Mouse (Mus musculus): Measurements from ENCODE around the gene Col3a1.
A peak's percentile ranks its signal among the peaks of the same experiment; 100 is the strongest.

Col3a1 gene

DNA sequence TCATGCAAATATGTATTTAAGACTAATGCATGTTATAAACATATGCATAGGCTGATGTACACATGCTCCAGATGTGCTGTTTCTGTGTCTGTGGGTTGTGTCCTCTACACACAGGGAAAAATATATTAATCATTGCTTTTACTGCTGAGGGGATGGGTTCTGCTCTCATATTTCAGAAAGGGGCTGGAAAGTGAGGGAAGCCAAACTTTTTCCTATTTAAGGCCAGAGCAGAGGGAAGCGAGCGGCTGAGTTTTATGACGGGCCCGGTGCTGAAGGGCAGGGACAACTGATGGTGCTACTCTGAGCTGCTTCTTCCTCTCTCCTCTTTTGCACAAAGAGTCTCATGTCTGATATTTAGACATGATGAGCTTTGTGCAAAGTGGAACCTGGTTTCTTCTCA lies at the start of gene Col3a1:
Col3a1 (plus strand) TSS at position 151 of the 400 bp plus-strand sequence.
- DNase-seq (ENCODE audit: low spot score in 2 of 2): no peak

GRCm38 (mm10) chr1:45269421-45269820 lies 41.9 kb upstream of the Col3a1 start:
- no peak for DNase-seq (ENCODE audit: low spot score in 2 of 2)

GRCm38 (mm10) chr1:45276006-45276539 lies 35.3 kb upstream of the Col3a1 start:
- DNase-seq (ENCODE audit: low spot score in 2 of 2): no peak

DNA sequence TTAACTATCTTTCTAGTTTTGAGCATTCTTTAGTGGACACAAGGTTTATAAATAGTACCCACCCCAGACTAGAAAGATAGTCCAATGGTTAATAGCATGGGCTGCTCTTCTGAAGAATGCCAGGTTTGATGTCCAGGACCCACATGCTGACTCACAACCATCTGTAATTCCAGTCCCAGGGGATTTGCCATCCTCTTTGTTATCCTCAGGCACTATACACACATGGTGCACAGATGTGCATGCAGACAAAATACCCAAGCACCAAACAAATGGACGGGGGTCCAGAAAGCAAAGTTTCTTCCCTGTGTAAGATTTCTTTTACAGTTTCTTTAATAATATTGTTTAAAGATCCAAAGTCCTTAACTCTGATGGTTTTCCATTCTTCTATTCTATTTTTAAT lies 23.4 kb upstream of the Col3a1 start:
- DNase-seq (ENCODE audit: low spot score in 2 of 2): no peak

- no peak for DNase-seq (ENCODE audit: low spot score in 2 of 2)
These were observed 21.3 kb upstream of the Col3a1 start for GRCm38 (mm10) chr1:45290037-45290436.

GRCm38 (mm10) chr1:45299394-45300119 lies 11.8 kb upstream of the Col3a1 start:
- no peak for DNase-seq (ENCODE audit: low spot score in 2 of 2)

DNA sequence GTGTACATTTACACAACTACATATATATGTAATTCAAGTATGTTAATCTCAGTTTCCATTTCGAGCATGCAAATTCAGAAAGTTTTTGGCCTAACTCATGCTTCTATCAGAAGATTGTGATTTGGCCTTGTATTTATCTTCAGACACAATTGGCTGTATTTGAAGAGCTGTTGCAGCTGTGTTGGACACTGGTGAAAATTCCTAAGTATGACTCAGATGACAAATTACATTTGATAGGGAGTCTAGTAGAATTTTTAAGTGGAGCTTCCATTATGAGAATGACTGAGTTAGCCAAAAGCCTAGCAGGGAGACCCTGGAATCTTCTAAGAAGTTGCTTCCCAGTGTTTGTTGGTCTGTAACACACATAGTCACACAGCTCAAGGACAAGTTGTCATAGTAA lies 7.1 kb upstream of the Col3a1 start:
- DNase-seq (ENCODE audit: low spot score in 2 of 2): no peak

- DNase-seq (ENCODE audit: low spot score in 2 of 2): no peak
These were observed 2.3 kb upstream of the Col3a1 start for GRCm38 (mm10) chr1:45309015-45309414.

DNA sequence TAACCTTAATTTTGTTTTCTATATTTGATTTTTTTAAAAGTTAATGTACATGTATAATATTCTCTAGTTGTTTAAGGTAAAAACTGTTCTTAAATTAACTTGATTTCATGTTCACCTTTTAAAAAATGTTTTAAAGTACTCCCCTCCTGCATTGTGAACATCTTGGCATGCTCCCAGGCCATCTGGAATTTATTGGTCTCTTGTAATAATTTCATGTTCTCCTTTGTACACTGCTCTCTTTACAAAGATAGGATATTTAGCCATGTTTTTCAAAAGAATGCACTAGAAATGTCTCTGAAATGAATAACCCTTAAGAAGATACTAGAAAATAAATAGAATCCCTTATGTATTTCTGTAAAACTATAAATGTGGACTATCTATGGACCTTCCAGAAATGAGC lies 624 bp downstream of the Col3a1 start:
- no peak for DNase-seq (ENCODE audit: low spot score in 2 of 2)

DNA sequence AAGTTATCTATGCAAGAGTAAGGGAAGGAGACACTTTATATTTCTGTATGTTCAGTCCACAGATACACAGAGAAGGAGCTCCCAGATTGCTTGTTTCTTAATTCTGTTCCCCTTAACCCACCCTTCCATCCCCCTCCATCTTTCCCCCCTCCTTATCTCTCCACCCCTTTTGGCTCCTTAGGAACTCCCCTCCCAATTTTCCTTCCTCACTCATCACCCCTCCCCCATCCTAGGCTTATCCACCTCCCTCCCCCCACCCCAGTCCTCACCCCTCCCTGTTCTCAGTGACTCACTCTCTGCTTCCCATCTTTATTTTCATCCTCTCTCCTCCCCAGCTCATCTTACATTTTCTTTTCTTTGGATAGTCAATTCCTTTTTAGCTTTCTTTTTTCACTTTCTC lies 1.5 kb downstream of the Col3a1 start:
- no peak for DNase-seq (ENCODE audit: low spot score in 2 of 2)

- DNase-seq (ENCODE audit: low spot score in 2 of 2): peak in 1 of 2 experiments; percentile 8
These were observed 2.5 kb downstream of the Col3a1 start for GRCm38 (mm10) chr1:45313696-45314295.

DNA sequence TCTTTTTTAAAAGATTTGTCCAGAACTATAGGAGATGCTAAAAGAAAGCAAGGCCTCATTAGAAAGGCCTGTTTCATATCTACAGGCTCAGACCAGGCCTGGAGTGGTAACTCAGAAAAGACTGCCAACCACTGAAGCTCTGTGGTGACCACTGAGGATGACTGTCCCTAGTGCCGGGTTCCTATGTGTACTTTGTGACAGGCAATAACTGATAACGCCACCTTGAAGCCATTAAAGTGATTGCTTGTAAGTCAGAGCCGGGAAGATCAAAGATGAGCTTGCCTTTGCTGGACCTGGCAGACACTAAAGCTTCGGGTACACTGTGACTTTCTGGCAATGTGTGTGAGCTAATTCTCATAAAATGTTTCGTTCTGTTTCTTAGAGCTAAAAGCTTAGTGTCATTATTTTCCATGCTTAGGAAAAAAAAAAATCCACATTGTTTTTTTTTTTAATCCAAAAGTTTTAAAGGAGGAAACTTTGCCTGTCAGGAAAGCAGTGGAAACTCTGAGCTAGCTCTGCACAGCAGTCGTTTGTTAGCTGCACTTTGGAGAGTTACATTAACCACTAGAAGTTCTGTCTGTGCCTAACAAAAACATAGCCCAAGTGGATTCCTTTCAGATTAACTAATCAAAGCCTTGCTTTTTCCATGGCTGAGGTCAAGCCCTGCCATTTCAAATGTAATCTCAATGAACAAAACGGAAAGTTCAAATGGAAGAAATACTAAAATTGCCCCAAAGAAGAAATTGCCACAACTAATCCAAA lies 4.6 kb downstream of the Col3a1 start:
- no peak for DNase-seq (ENCODE audit: low spot score in 2 of 2)

DNA sequence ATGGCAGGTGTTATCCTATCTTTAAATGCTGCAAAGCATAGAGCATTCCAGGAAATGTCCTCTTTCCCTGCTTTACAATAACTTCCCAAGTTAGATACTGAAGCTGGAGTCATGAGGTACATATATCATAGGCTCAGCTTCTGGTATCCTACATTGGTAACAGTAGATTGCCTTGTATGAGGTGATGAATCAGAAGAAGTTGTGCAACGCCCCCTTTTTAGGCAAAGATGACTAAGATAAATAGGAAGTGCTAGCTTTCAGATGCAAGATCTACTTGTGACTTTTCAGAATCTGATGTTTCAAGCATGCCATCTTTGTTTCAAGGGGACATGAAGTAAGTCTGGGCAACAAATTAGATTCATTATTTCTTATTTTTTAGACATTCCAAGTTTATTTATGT lies 6.9 kb downstream of the Col3a1 start:
- DNase-seq (ENCODE audit: low spot score in 2 of 2): no peak

DNA sequence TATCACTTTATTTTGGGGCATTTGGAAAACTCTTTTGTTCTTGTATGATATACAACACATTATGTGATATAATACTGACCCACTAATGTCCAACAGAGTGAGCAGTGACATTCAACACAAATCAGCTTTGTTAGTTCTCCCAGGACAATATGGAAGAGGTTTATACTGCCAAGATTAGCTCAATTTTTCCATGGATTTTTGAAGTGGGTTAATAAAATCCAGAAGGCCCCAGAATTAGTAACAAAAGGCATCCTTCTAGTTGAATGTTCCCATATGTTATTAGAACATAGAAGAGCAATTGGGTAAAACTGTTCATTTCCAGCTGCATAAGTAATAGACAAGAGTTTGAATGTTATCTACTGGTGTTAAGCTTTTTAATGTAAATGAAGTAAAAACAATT lies 9.5 kb downstream of the Col3a1 start:
- DNase-seq (ENCODE audit: low spot score in 2 of 2): no peak

DNA sequence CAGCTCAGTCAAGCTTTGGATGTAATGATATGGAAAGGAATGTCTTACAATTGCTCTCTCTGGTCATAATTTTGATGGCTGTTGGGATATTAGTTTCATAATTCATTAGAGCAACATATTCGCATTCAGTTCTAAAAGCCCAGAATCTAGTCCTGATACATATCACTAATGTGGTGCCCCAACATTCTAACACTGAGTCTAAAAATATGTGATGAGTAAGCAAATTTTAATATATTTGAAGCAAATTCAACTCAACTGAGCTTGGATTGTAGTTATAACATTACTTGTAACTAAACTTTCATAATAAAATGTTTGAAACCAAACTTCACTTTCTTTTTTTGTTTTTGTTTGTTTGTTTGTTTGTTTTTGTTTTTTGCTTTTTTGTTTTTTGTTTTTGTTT lies 17.8 kb downstream of the Col3a1 start:
- DNase-seq (ENCODE audit: low spot score in 2 of 2): no peak

DNA sequence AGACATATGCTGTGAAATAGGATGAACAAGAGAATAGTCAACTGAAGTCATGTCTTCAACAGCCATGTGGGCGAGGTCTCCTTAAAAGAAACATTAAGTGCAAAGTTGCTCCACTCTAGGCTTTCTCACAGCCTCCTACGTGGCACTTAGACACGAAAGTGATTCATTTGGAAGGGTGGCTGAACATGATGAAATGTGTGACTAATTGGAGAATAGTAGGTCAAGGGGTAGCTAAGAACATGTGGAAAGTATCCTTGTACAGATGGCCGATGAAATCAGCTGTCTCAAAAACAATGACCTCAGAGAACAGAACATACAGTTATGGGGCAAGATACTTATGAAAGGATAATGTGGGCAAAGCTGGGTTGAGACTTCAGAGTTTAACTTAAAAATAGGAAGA lies 44.6 kb downstream of the Col3a1 start:
- peak in 1 of 2 experiments; percentile 3 for DNase-seq (ENCODE audit: low spot score in 2 of 2)

DNA sequence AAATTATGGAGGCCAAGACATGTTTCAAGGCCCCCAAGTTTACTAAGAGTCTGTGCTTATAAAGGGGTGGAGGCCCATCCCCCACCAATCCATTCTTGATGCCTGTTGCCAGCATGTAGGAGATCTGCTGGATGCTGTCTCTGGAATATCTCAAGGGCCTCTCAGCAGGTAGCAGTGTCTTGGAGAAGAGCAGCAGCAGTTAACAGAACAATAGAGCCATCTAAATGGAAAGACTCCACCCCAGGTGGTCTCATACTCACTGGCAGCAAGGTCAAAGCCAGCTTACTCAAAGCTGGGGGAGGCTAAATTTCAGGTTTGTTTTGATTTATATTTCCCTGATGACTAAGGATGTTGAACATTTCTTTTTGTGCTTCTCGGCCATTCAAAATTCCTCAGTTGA lies 46.7 kb downstream of the Col3a1 start:
- DNase-seq (ENCODE audit: low spot score in 2 of 2): no peak

GRCm38 (mm10) chr1:45359147-45359546 lies 47.8 kb downstream of the Col3a1 start:
- no peak for DNase-seq (ENCODE audit: low spot score in 2 of 2)

DNA sequence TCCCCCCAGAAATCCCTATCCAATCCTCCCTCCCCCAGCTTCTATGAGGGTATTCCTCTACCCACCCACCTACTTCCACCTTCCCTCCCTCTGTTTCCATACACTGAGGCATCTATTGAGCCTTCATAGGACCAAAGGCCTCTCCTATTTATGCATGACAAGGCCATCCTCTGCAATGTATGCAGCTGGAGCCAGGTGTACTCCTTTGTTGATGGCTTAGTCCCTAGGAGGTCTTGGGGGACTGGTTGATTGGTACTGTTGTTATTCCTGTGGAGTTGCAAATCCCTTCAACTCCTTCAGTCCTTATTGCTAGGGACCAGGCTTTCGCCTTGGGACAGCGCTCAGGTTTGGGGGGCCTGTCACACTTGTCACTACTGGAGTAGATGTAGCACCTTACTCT lies 48.3 kb downstream of the Col3a1 start:
- no peak for DNase-seq (ENCODE audit: low spot score in 2 of 2)

DNA sequence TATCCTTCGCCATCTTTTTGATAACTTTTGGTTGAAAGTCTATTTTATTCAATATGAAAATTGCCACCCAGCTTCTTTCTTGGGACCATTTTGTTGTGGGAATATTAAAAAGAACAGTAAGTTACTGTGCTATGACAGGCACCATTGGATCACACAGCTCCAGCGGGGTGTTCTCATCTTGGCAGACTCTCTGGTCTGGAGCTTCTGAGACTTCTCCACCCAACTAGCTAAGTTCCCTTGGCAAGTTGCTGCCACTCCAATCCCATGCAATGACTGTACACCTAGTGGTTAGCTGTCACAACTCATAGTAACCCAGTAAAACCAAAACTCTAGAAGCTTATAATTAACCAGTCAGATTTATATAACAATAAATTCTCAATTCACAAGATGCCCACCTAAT lies 51.9 kb downstream of the Col3a1 start:
- no peak for DNase-seq (ENCODE audit: low spot score in 2 of 2)

- DNase-seq (ENCODE audit: low spot score in 2 of 2): no peak
These were observed 54.1 kb downstream of the Col3a1 start for GRCm38 (mm10) chr1:45365427-45365826.

DNA sequence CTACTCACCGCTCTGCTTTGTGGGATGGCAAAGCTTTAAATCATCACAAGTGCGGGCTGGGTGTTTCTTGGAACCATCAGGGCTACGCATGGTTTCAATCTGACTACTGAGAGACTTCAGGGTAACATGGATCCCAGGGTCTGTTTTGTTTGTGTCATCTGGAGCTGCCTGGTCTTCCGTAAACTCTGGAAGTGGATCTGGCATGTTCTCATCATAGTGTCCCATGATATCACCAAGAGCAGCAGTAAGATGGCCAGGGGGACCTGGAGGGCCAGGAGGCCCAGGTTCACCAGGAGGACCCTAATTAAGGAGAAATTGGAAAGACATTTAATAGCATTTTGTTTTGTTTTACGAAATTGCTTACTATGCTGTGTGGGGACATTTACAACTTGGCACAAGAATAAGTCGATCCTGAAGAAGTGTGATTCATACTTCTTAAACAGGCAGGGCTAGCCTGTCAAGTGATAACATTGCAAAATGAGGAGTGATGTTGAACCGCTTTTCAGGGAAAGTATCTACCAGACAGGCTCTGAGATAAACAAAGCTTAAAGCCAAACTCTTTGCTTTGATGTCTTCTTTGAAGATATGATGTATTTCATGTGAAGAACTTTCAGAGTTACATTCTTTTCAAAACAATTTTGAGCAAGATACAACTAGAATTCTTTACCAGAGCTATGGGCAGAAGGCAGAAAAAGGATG lies 68.8 kb downstream of the Col3a1 start:
- no peak for DNase-seq (ENCODE audit: low spot score in 2 of 2)
